In genomic region chr16:36655910-36656309, GRCm38 (mm10) we compare ENCODE assay signal across 18 mouse cellular contexts. TPM values are rescaled to one million over a fixed set of nuclear protein-coding genes. Genes with fewer than 3 reads are reported as not detected.
DNase-seq lines count a peak whose midpoint lies in the region; ATAC-seq lines count a peak whose summit lies in the region.
"Had no signal": no experiment of that assay in that cellular context is flagged by ENCODE, and none has a peak within 500 bp of the region (broad histone marks: within the 10 kb centered on the region; RNA-seq: fewer than 3 reads in every experiment).

No protein-coding gene starts in this region.

- 84% methylated on average over 4 of the region's 4 CpGs for WGBS in heart, embryonic 10.5 days

- H3K4me1 ChIP-seq in heart, embryonic 10.5 days = no peaks in the 10 kb centered on the region
- H3K4me1 ChIP-seq: heart, embryonic 12.5 days; limb, embryonic 12.5 days; midbrain, embryonic 10.5 days had no signal

- no peaks in the 10 kb centered on the region for H3K27me3 ChIP-seq in heart, embryonic 10.5 days (ENCODE audit: insufficient read depth, poor library complexity, severe bottlenecking)
- H3K27me3 ChIP-seq: heart, embryonic 12.5 days; limb, embryonic 12.5 days had no signal

- no peak overlapping the region for H3K27ac ChIP-seq in heart, embryonic 10.5 days
- H3K27ac ChIP-seq: gastrocnemius, adult 2 months; limb, embryonic 12.5 days; midbrain, embryonic 10.5 days had no signal

- H3K4me3 ChIP-seq in heart, embryonic 10.5 days = no peak overlapping the region
- H3K4me3 ChIP-seq: gastrocnemius, adult 2 months; heart, embryonic 12.5 days; limb, embryonic 12.5 days; midbrain, embryonic 10.5 days had no signal

- no peaks in the 10 kb centered on the region for H3K9me3 ChIP-seq in heart, embryonic 10.5 days

- no peaks in the 10 kb centered on the region for H3K36me3 ChIP-seq in heart, embryonic 10.5 days
- H3K36me3 ChIP-seq: heart, embryonic 12.5 days; limb, embryonic 12.5 days; midbrain, embryonic 10.5 days had no signal

- ATAC-seq in activated CD4-positive, CD25-positive, alpha-beta regulatory T cell, adult 4 months = peak; percentile 22
- peak; percentile 93 for ATAC-seq in megakaryocyte, adult 5-6 weeks (ENCODE audit: poor library complexity, severe bottlenecking)
- ATAC-seq: forebrain, postnatal 0 days had no signal

- DNase-seq in lung, postnatal 36 days = peak; percentile 42
- DNase-seq in lung, postnatal 4 days = no peak
- DNase-seq in layer of hippocampus, postnatal 10 days (ENCODE audit: low spot score in 2 of 2) = no peak
- DNase-seq in gastrocnemius, postnatal 14 days = no peak
- no peak for DNase-seq in heart, embryonic 10.5 days (ENCODE audit: low spot score)
- DNase-seq: adrenal gland, postnatal 14 days; cerebellum, postnatal 10 days; forebrain, postnatal 0 days; gastrocnemius, adult 2 months; heart, postnatal 4 days; kidney, adult 9 months; right cerebral cortex, adult 18-20 months; thymus, postnatal 36 days had no signal

- intact Hi-C loops in gastrocnemius, postnatal 14 days (cut with DNase I; ENCODE audit: low total_unique reads) = no loop called here

RNA-seq across cellular contexts. Expression of gene Cd86, which starts 10.0 kb away (rescaled TPM):
- polyA plus RNA-seq in activated CD4-positive, CD25-positive, alpha-beta regulatory T cell, adult 4 months (2017; shearing (Covaris generic)) = 10 to 100 TPM; 45.6 to 47.4 TPM
- 31.9 and 32.8 TPM in 2 replicates for total RNA-seq in megakaryocyte, adult 5-6 weeks (2015)
- total RNA-seq in megakaryocyte, adult 5-6 weeks (2017) = 28.1 and 39.5 TPM in 2 replicates
- 1 to 10 TPM; 1.3 to 1.6 TPM for total RNA-seq in layer of hippocampus, postnatal 10 days (2021)
- 1 to 10 TPM in 1 of 2 experiments, under 1 TPM in 1; 0.88 to 1.2 TPM for total RNA-seq in gastrocnemius, postnatal 14 days (2021)
- 0.30 TPM in 2 replicates for polyA plus RNA-seq in heart, embryonic 10.5 days (2016; fragmentation: Nextera tagmentation; extraction: Ambion mirVana)

RNA-seq across cellular contexts. Expression of gene Ildr1, which starts 37.9 kb away (rescaled TPM):
- 1 to 10 TPM; 6.1 to 7.3 TPM for polyA plus RNA-seq in activated CD4-positive, CD25-positive, alpha-beta regulatory T cell, adult 4 months (2017; shearing (Covaris generic))
- 0.32 TPM in 1 of 2 replicates, not detected in the other for total RNA-seq in megakaryocyte, adult 5-6 weeks (2015)
- total RNA-seq in megakaryocyte, adult 5-6 weeks (2017) = 0.08 and 0.26 TPM in 2 replicates
- total RNA-seq in layer of hippocampus, postnatal 10 days (2021) = under 1 TPM; 0.51 to 0.66 TPM
- under 1 TPM in 1 of 2 experiments, not detected in 1; 0.16 TPM for total RNA-seq in gastrocnemius, postnatal 14 days (2021)
- polyA plus RNA-seq in heart, embryonic 10.5 days (2016; fragmentation: Nextera tagmentation; extraction: Ambion mirVana) = 0.11 and 0.44 TPM in 2 replicates
- total RNA-seq: adrenal gland, postnatal 14 days; heart, postnatal 4 days had no signal
- polyA plus RNA-seq: heart, embryonic 12.5 days had no signal

Comparison
In these comparisons a context has a peak if more than half of its experiments do, and no peak if none do; other contexts are left out.
1. RNA of gene Cd86, which starts 10.0 kb away (total RNA-seq): 28.1 to 39.5 TPM in megakaryocyte, adult 5-6 weeks; 1.3 to 1.6 TPM in layer of hippocampus, postnatal 10 days and 0.88 to 1.2 TPM in gastrocnemius, postnatal 14 days; every median in the first group is over 10 times any median in the second.